Mouse (Mus musculus) midbrain, embryonic 14.5 days (tissue): Measurements from ENCODE around the gene Utf1. TPM values are rescaled to one million over a fixed set of nuclear protein-coding genes. Genes with fewer than 3 reads are reported as not detected.

Experiments used
- ATAC-seq: fragments of 200-750 bp; cut with Nextera tagmentation; 2 replicates; pipeline ENCODE4 v1.8.0; 2017; ENCODE audit warnings: moderate number of reproducible peaks, moderate library complexity; ENCODE audit not compliant: low FRiP score, low TSS enrichment
- DNase-seq: peaks from one replicate; pipeline ENCODE4 v3.0.0-alpha.2; 2015
- H3K27ac ChIP-seq: fragments of 300-500 bp; sonication (generic); replicated peaks from 2 replicates; pipeline ENCODE4 v1.5.1; 2014; ENCODE audit warnings: mild to moderate bottlenecking, low read depth, low read length, moderate library complexity
- H3K27me3 ChIP-seq: fragments of 300-500 bp; sonication (generic); 2 replicates; pipeline ENCODE4 v1.6.1; 2014; ENCODE audit warnings: low read length, control low read depth, mixed read lengths; ENCODE audit not compliant: control insufficient read depth, insufficient read depth
- H3K36me3 ChIP-seq: fragments of 300-500 bp; sonication (generic); 2 replicates; pipeline ENCODE4 v1.6.1; 2014; ENCODE audit warnings: low read length, control low read depth; ENCODE audit not compliant: control insufficient read depth, insufficient read depth
- H3K4me1 ChIP-seq: fragments of 300-500 bp; sonication (generic); 2 replicates; pipeline ENCODE4 v1.6.1; 2014; ENCODE audit warnings: mild to moderate bottlenecking, antibody characterized with exemption, low read length, control low read depth; ENCODE audit not compliant: control insufficient read depth, insufficient read depth
- H3K4me2 ChIP-seq: fragments of 300-500 bp; sonication (generic); 2 replicates; pipeline ENCODE4 v1.6.1; 2014; ENCODE audit warnings: mild to moderate bottlenecking, low read length, moderate library complexity
- H3K4me3 ChIP-seq: fragments of 300-500 bp; sonication (generic); replicated peaks from 2 replicates; pipeline ENCODE4 v1.5.1; 2014; ENCODE audit warnings: low read depth, low read length
- H3K9ac ChIP-seq: fragments of 300-500 bp; sonication (generic); replicated peaks from 2 replicates; pipeline ENCODE4 v1.6.1; 2014; ENCODE audit warnings: mild to moderate bottlenecking, low read length, moderate library complexity
- H3K9me3 ChIP-seq: fragments of 300-500 bp; sonication (generic); 2 replicates; pipeline ENCODE4 v1.6.1; 2016; ENCODE audit warnings: low read length, control low read depth, mixed read lengths; ENCODE audit not compliant: control insufficient read depth
- WGBS: fragments of 180-500 bp; shearing (Covaris S2); extraction: QIAGEN DNeasy Blood & Tissue Kit; methylation state at CpG from one replicate; pipeline ENCODE4 v1.1.7; 2014; 5-methylcytosine and 5-hydroxymethylcytosine counted together
- polyA plus RNA-seq: library from polyadenylated mRNA; unstranded; fragments of >200 nt; fragmentation: Nextera tagmentation; extraction: Ambion mirVana; gene quantifications from 2 replicates; pipeline ENCODE4 v1.2.1, GENCODE M21; 2014

Gene Utf1
- polyA plus RNA-seq, 1 experiment from 2014 or later: not detected

DNA sequence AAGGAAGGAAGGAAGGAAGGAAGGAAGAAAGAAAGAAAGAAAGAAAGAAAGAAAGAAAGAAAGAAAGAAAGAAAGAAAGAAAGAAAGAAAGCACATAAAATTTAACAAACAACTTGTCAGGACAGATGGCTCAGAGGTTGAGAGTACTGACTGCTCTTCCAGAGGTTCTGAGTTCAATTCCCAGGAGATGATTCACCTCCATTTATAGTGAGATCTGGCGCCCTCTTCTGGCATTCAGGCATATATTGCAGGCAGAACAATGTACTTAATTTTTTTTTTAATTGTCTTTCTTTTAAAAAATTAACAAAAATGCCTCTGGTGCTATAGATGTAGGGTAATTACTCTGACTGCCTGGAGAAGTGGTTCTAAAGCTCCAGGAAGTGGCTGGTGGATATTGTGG, 27.2 kb upstream of the Utf1 start:
- Histone ChIP-seq H3K9ac (no peak overlapping the region), H3K9me3 (no peaks in the 10 kb centered on the region), H3K27ac (no peak overlapping the region), H3K27me3 (peaks cover 27% of the 10 kb centered on the region; the same call in 1 of the 2 replicates), H3K4me1 (0 out of 2 replicates have a peak, but pooled peaks cover 9% of the 10 kb centered on the region), H3K4me3 (no peak overlapping the region), H3K36me3 (no peaks in the 10 kb centered on the region), H3K4me2 (no peak overlapping the region)
- ATAC-seq (no peak), DNase-seq (peak; percentile 77)
- 0% methylated on average over 1 of the region's 1 CpGs for WGBS

GRCm38 (mm10) chr7:139918262-139918661, 25.3 kb upstream of the Utf1 start:
- no peak for ATAC-seq
- Histone ChIP-seq H3K36me3 (no peaks in the 10 kb centered on the region), H3K9me3 (no peaks in the 10 kb centered on the region), H3K27ac (no peak overlapping the region), H3K27me3 (peaks cover 26% of the 10 kb centered on the region; the same call in 1 of the 2 replicates), H3K4me3 (no peak overlapping the region), H3K9ac (no peak overlapping the region), H3K4me1 (0 out of 2 replicates have a peak, but pooled peaks cover 9% of the 10 kb centered on the region), H3K4me2 (no peak overlapping the region)
- DNase-seq: no peak
- 86% methylated on average over 4 of the region's 4 CpGs for WGBS

DNA sequence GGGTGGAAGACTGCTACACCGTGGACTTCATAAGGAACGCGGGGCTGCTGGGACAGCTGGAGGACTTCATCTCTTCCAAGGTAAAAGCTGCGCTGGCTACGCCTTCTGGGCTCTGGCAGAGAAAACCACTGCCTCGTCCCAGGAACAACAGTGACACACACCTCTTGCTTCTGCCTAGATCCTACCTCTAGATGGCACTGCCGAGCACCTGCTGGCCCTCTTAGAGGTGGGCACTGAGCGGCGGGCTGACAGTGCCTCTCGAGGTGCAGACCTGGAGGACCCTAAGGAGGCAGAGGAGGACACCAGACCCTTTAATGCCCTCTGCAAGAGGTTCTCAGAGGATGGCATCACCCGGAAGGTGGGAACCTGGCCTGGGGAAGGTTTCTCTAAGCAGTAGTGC, 12.9 kb upstream of the Utf1 start:
- Histone ChIP-seq H3K4me3 (no peak overlapping the region), H3K4me2 (no peak overlapping the region), H3K9me3 (no peaks in the 10 kb centered on the region), H3K27me3 (no peaks in the 10 kb centered on the region; the same call in 1 of the 2 replicates), H3K27ac (no peak overlapping the region), H3K9ac (no peak overlapping the region), H3K36me3 (0 out of 2 replicates have a peak, but pooled peaks cover 13% of the 10 kb centered on the region), H3K4me1 (no peaks in the 10 kb centered on the region)
- ATAC-seq: no peak
- peak; percentile 77 for DNase-seq
- 18% methylated on average over 11 of the region's 11 CpGs for WGBS

GRCm38 (mm10) chr7:139936705-139937104, 6.9 kb upstream of the Utf1 start:
- no peaks in the 10 kb centered on the region for H3K9me3 ChIP-seq
- H3K27ac ChIP-seq: no peak overlapping the region
- 85% methylated on average over 10 of the region's 10 CpGs for WGBS
- no peak overlapping the region for H3K9ac ChIP-seq
- H3K4me2 ChIP-seq: no peak overlapping the region
- 0 out of 2 replicates have a peak, but pooled peaks cover 3% of the 10 kb centered on the region for H3K36me3 ChIP-seq
- ATAC-seq (no peak), DNase-seq (no peak)
- H3K27me3 ChIP-seq: peaks cover 10% of the 10 kb centered on the region
- H3K4me3 ChIP-seq: no peak overlapping the region
- H3K4me1 ChIP-seq: no peaks in the 10 kb centered on the region

- no peak overlapping the region for H3K9ac ChIP-seq
- no peaks in the 10 kb centered on the region for H3K4me1 ChIP-seq
- no peak overlapping the region for H3K4me2 ChIP-seq
- 81% methylated on average over 3 of the region's 3 CpGs for WGBS
- H3K27me3 ChIP-seq: peaks cover 15% of the 10 kb centered on the region
- H3K27ac ChIP-seq: no peak overlapping the region
- no peak overlapping the region for H3K4me3 ChIP-seq
- H3K36me3 ChIP-seq: 0 out of 2 replicates have a peak, but pooled peaks cover 3% of the 10 kb centered on the region
- no peaks in the 10 kb centered on the region for H3K9me3 ChIP-seq
- ATAC-seq: no peak
- DNase-seq: no peak
Observed at GRCm38 (mm10) chr7:139937138-139937537, 6.5 kb upstream of the Utf1 start.

DNA sequence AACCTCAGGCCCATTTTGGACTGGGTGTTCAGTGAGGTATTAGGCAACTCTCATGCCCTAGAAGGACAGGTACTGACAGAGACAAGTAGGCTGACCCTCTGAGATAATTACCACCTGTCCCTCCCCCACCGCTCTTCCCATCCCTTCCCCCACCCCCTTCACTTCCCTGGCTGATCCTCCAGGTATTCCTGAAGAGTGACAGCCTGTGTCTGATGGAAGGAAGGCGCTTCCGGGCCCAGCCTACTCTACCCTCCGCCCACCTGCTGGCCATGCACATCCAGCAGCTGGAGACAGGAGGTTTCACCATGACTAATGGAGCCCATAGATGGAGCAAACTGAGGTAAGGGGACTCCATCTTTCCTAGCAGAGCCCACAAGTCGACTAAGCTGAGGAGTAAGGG, 5.8 kb upstream of the Utf1 start:
- ATAC-seq (no peak), DNase-seq (no peak)
- Histone ChIP-seq H3K9ac (no peak overlapping the region), H3K4me1 (no peaks in the 10 kb centered on the region), H3K4me2 (no peak overlapping the region), H3K27me3 (peaks cover 21% of the 10 kb centered on the region), H3K9me3 (no peaks in the 10 kb centered on the region), H3K27ac (no peak overlapping the region), H3K36me3 (0 out of 2 replicates have a peak, but pooled peaks cover under 1% of the 10 kb centered on the region), H3K4me3 (no peak overlapping the region)
- WGBS: 79% methylated on average over 5 of the region's 5 CpGs

- 63% methylated on average over 16 of the region's 16 CpGs for WGBS
- H3K4me3 ChIP-seq: no peak overlapping the region
- H3K9ac ChIP-seq: no peak overlapping the region
- peaks cover 50% of the 10 kb centered on the region for H3K27me3 ChIP-seq
- no peak overlapping the region for H3K27ac ChIP-seq
- no peak overlapping the region for H3K4me2 ChIP-seq
- DNase-seq (no peak), ATAC-seq (no peak)
- H3K9me3 ChIP-seq: no peaks in the 10 kb centered on the region
- H3K4me1 ChIP-seq: no peaks in the 10 kb centered on the region
- no peaks in the 10 kb centered on the region for H3K36me3 ChIP-seq
Observed at GRCm38 (mm10) chr7:139940476-139941209, 2.9 kb upstream of the Utf1 start.

DNA sequence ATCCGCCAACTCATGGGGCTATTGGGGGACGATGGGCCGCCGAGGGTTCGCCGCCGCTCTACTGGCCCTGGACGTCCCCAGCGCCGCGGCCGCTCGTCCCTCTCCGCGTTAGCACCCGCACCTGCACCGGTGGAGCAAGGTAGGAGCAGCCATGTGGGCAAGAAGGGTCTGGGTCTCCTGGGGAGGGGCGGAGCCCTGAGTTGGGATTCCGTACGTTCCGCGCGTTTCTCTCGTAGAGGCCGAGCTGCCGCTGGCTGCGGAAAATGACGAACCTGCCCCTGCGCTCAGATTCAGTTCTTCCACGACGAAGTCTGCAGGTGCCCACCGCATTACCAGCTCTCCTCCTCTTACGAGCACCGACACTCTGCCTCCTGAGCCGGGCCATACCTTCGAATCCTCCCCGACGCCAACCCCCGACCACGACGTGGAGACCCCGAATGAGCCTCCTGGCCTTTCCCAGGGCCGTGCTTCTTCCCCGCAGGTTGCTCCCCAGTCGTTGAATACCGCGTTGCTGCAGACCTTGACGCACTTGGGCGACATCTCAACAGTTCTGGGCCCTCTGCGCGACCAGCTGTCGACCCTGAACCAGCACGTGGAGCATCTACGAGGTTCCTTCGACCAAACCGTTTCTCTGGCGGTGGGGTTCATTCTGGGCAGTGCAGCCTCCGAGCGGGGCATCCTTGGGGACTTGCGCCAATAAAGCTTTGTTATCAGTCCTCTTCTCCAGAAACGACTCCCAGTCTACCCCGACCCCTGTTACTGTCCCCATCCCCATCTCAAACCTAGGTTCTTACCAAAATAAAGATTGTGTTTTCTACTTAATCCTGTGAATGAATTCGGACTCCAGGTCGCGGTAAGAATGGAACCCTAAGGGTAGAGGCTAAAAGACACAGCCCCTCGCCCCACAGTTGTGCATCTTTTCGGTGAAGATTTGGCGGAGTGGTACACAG, 977 bp downstream of the Utf1 start:
- 3% methylated on average over 68 of the region's 68 CpGs for WGBS
- Histone ChIP-seq H3K27ac (no peak overlapping the region), H3K4me2 (peak overlapping the region; percentile 47), H3K4me1 (0 out of 2 replicates have a peak, but pooled peaks cover under 1% of the 10 kb centered on the region), H3K4me3 (peak overlapping the region; percentile 28), H3K36me3 (no peaks in the 10 kb centered on the region), H3K9ac (no peak overlapping the region), H3K9me3 (no peaks in the 10 kb centered on the region), H3K27me3 (peaks cover 81% of the 10 kb centered on the region)
- DNase-seq: peak; percentile 45
- ATAC-seq: no peak
